Mouse (Mus musculus) lung, postnatal 0 days (tissue): ENCODE measurements at regions not wholly inside any gene's neighbourhood (a gene's known extent, or its start where the extent isn't known, plus 50 kb on each side); places are given as distances from the start of the nearest gene placed in this dataset.

Experiments
- CTCF ChIP-seq: IDR thresholded peaks from 2 replicates; pipeline ENCODE4 v1.5.1; 2016; ENCODE audit warnings: antibody characterized with exemption, mild to moderate bottlenecking
- EP300 ChIP-seq: IDR thresholded peaks from 2 replicates; pipeline ENCODE4 v1.6.1; 2016; ENCODE audit warnings: antibody characterized with exemption, mild to moderate bottlenecking, control low read depth

DNA sequence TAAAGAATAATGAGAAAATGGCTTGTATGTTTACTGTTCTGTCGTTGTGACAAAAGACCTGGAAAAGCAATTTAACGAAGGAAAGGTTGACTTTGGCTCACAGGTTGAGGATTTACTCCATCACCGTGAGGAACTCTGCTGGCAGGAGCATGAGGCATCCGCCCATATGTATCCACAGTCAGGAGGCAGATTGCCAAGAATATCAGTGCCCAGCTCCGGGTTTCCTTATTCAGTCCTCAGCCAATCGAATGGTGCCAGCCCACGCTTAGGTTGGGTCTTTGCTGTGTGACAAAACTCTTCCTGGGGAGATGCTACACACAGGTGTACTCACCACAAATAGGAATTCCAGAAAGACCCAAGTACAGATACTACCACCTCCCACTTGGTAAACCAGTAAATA is 327.9 kb downstream of the En1 start:
- no peak for TF ChIP-seq CTCF
- no peak for TF ChIP-seq EP300
